Mouse (Mus musculus) liver (tissue): ENCODE results near the gene Cpm.
"Not testable (repeated sequence)": the region's sequence is repeated elsewhere in the genome, so short reads cannot be mapped to it uniquely, and the experiment has no call there.

Source experiments
- DNase-seq: peaks from one replicate; pipeline ENCODE4 v3.0.0-alpha.2; 2020; ENCODE audit warnings: mixed read lengths

The Cpm gene

GRCm38 (mm10) chr10:117607804-117608279 is 21.5 kb upstream of the Cpm start:
- no peak for DNase-seq

GRCm38 (mm10) chr10:117608487-117608886 is 20.8 kb upstream of the Cpm start:
- no peak for DNase-seq

GRCm38 (mm10) chr10:117608988-117609809 is 20.1 kb upstream of the Cpm start:
- no peak for DNase-seq

GRCm38 (mm10) chr10:117609810-117610090 is 19.6 kb upstream of the Cpm start:
- no peak for DNase-seq

GRCm38 (mm10) chr10:117610160-117610764 is 19.0 kb upstream of the Cpm start:
- DNase-seq = no peak

GRCm38 (mm10) chr10:117610794-117611384 is 18.4 kb upstream of the Cpm start:
- no peak for DNase-seq

GRCm38 (mm10) chr10:117611503-117611902 is 17.8 kb upstream of the Cpm start:
- no peak for DNase-seq

GRCm38 (mm10) chr10:117611976-117612375 is 17.3 kb upstream of the Cpm start:
- no peak for DNase-seq

- no peak for DNase-seq
Measured at GRCm38 (mm10) chr10:117612621-117613584, 16.4 kb upstream of the Cpm start.

GRCm38 (mm10) chr10:117613960-117614359 is 15.3 kb upstream of the Cpm start:
- DNase-seq = no peak

- no peak for DNase-seq
Measured at GRCm38 (mm10) chr10:117614387-117614786, 14.9 kb upstream of the Cpm start.

- no peak for DNase-seq
Measured at GRCm38 (mm10) chr10:117615239-117615638, 14.1 kb upstream of the Cpm start.

GRCm38 (mm10) chr10:117615746-117616145 is 13.6 kb upstream of the Cpm start:
- no peak for DNase-seq

- DNase-seq = no peak
Measured at GRCm38 (mm10) chr10:117616191-117616680, 13.1 kb upstream of the Cpm start.

GRCm38 (mm10) chr10:117616765-117617164 is 12.5 kb upstream of the Cpm start:
- not testable (repeated sequence) for DNase-seq

- DNase-seq = no peak
Measured at GRCm38 (mm10) chr10:117617568-117618345, 11.5 kb upstream of the Cpm start.

- DNase-seq = no peak
Measured at GRCm38 (mm10) chr10:117619041-117619861, 10.0 kb upstream of the Cpm start.

- no peak for DNase-seq
Measured at GRCm38 (mm10) chr10:117619862-117620179, 9.5 kb upstream of the Cpm start.

GRCm38 (mm10) chr10:117620530-117620929 is 8.8 kb upstream of the Cpm start:
- no peak for DNase-seq

- no peak for DNase-seq
Measured at GRCm38 (mm10) chr10:117620934-117621501, 8.3 kb upstream of the Cpm start.
